Mouse (Mus musculus): ENCODE results near the gene Myt1l. TPM values are rescaled to one million over a fixed set of nuclear protein-coding genes. Genes with fewer than 3 reads are reported as not detected.

Myt1l gene
- polyA plus RNA-seq, 1 experiment from 2014 or later, result 2.6 TPM

DNA sequence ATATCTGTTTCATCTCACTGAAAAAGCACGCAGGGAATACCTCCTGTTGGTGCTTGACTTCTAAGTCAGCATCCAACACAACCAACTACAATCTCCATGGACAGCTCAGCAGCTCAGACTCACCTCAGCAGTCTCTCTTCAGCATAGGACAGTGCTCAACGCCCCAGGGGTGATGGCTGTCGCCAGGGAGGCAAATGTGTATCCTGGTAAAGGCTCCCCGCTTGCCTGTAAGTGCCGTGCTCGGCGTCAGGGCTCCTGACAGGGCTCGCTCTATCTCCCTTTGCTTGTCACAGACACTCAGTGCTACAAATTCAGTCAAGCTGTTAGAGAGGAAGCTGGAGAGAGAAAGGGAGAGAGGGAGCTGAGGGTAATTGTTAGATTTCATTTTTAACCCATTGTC, 158.1 kb downstream of the Myt1l start:
- Histone ChIP-seq H3K36me3 (no peaks in the 10 kb centered on the region), H3K27me3 (ENCODE audit: low read depth, poor library complexity, severe bottlenecking) (no peaks in the 10 kb centered on the region; the same call in 1 of the 2 replicates), H3K4me1 (no peaks in the 10 kb centered on the region), H3K4me3 (no peak overlapping the region), H3K27ac (replicated peaks) (no peak overlapping the region), H3K9me3 (replicated peaks) (no peaks in the 10 kb centered on the region)
- WGBS, result 74% methylated on average over 8 of the region's 8 CpGs
- DNase-seq (ENCODE audit: low spot score), result no peak

DNA sequence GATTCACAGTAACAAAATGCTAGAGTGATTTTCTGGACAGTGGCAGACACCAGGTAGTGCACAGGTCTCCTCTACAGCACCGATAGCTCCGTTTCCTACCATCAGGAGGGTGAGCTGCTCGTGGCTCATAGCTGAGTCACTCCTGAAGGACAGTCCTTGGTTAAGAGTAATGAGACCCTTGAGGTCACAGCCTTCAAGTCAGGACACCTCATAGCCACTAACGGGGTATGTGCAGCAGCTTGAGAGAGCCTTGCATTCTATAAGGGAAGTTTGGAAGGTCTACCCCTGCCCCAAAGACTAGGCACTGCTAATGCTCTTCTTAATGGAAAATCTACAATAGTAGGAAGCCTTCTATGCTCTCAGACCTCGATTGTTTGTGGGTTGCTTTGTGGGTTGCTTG, 163.4 kb downstream of the Myt1l start:
- peaks cover 34% of the 10 kb centered on the region for H3K27me3 ChIP-seq (ENCODE audit: low read depth, poor library complexity, severe bottlenecking)
- no peak for DNase-seq (ENCODE audit: low spot score)

DNA sequence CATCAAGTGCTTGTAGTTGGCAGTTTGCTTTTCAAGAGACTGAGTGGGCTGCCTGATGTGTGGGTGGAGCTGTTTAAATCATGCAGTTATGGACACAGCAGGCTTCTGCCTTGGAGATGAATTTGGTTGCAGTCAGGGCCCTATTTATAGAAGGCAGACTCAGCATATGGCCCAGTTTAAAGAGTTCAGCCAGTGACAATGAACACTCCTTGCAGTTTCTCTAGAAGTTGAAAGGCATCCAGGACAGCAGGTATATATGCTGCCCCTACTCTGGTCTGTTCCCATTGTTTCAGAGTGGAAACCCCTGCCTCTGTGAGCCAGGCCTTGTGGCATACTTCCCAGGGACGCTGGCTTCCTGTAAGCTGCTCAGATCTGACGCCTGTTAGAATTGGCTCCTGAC, 167.0 kb downstream of the Myt1l start:
- 57% methylated on average over 2 of the region's 2 CpGs for WGBS
- peaks cover 50% of the 10 kb centered on the region for H3K27me3 ChIP-seq (ENCODE audit: low read depth, poor library complexity, severe bottlenecking)
- no peak for DNase-seq (ENCODE audit: low spot score)

More for the DNA sequence above, 163.4 kb downstream of the Myt1l start:
- no peaks in the 10 kb centered on the region for H3K9me3 ChIP-seq (replicated peaks)
- WGBS, result 82% methylated on average over 5 of the region's 5 CpGs
- H3K4me3 ChIP-seq, result no peak overlapping the region
- H3K4me1 ChIP-seq, result peaks cover 13% of the 10 kb centered on the region
- no peaks in the 10 kb centered on the region for H3K36me3 ChIP-seq
- no peak overlapping the region for H3K27ac ChIP-seq (replicated peaks)

DNA sequence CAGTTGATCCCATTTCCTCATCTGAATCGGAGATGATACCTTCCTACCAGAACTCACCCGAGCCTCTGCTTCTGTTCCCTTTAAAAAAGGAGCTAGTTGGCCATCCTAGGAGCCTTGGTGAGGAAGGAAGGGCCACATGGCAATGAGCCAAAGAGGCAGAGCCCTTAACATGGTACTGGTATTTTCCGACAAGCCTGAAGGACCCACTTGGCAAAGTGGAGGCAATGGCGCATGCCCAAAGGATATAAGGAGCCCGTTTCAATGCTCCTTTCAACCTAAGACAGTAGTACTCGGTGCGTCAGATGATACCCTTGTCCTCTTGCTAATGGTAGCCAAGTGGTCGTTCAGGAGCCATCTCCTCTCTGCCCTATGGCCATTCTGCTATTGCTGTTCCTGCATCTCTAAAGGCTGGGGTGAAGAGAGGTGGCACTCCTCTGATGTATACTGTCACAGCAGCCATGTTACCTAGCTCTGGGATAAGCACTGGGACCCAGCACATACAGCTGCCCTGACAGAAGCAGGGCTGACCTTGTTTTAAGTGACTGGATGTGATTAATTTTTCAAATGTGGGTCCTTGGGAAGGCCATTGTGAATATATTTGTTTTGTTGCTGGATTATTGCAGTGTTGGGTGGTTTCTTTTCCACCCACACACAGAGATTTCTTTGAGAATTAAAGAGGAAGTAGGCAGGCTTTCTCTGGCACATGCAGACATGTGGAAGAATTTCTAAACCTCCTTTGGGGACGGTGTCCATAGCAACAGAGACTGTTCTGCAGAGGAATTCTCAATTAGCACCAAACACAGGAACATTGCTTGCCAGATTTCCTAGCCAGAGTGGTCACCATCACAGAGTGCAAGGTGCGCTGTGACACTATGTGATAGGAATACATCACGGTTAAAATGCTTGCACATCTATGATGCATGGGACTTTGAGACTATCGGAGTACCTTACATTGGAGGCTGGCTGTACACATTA, 169.6 kb downstream of the Myt1l start:
- no peak for DNase-seq (ENCODE audit: low spot score)
- no peak overlapping the region for H3K4me3 ChIP-seq
- WGBS, result 70% methylated on average over 12 of the region's 12 CpGs
- H3K27me3 ChIP-seq (ENCODE audit: low read depth, poor library complexity, severe bottlenecking), result peaks cover 64% of the 10 kb centered on the region
- H3K4me1 ChIP-seq, result peaks cover 54% of the 10 kb centered on the region
- peak overlapping the region; percentile 19 for H3K27ac ChIP-seq (replicated peaks)
- no peaks in the 10 kb centered on the region for H3K9me3 ChIP-seq (replicated peaks)
- H3K36me3 ChIP-seq, result no peaks in the 10 kb centered on the region

More for the DNA sequence above, 167.0 kb downstream of the Myt1l start:
- H3K36me3 ChIP-seq, result no peaks in the 10 kb centered on the region
- H3K4me3 ChIP-seq, result no peak overlapping the region
- H3K27ac ChIP-seq (replicated peaks), result no peak overlapping the region
- no peaks in the 10 kb centered on the region for H3K9me3 ChIP-seq (replicated peaks)
- H3K4me1 ChIP-seq, result peaks cover 42% of the 10 kb centered on the region

DNA sequence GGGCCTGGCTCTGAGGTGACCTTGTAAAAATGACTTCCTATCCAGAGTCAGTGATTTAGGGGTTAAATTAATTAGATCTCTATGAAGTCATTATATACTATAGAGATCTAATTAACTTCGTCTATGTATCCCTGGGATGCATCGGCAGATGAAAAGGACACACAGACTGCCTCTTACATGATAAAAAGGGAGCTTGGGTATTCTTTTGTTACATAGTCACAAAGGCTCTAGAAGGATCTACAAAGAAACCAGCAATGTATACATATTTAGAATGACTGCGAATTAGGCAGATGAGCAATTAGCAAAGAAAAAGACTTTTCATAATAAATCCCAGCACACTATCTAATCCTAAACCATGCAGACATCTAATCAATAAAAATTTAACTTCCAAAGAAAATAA, 170.4 kb downstream of the Myt1l start:
- WGBS, result 31% methylated on average over 3 of the region's 3 CpGs
- Histone ChIP-seq H3K27ac (replicated peaks) (0 out of 2 replicates have a peak overlapping the region, but pooled peaks have one; percentile 19), H3K36me3 (no peaks in the 10 kb centered on the region), H3K4me1 (peaks cover 61% of the 10 kb centered on the region), H3K27me3 (ENCODE audit: low read depth, poor library complexity, severe bottlenecking) (peaks cover 66% of the 10 kb centered on the region), H3K4me3 (no peak overlapping the region), H3K9me3 (replicated peaks) (no peaks in the 10 kb centered on the region)
- DNase-seq (ENCODE audit: low spot score), result no peak

DNA sequence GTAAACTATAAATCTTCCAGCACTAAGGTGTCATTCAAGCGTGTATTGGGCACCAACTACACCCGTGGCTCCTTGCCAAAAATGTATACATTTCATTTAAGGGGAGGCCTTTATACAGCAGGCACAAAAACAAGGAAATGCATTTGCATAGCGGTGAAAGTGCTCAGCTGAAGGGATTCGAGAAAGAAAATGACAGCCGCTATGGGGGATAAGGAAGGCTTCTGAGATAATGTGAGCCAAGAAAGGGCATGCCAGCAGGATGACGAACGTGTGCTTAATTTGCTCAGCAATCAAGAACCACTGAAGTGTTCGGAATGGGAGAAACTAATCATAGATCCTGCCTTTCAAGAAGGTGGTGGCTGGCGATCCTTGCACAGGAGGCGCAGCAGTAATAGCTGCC, 170.8 kb downstream of the Myt1l start:
- Histone ChIP-seq H3K27me3 (ENCODE audit: low read depth, poor library complexity, severe bottlenecking) (peaks cover 66% of the 10 kb centered on the region), H3K4me3 (0 out of 2 replicates have a peak overlapping the region, but pooled peaks have one; percentile 14), H3K9me3 (replicated peaks) (no peaks in the 10 kb centered on the region), H3K36me3 (no peaks in the 10 kb centered on the region), H3K27ac (replicated peaks) (0 out of 2 replicates have a peak overlapping the region, but pooled peaks have one; percentile 38), H3K4me1 (peaks cover 61% of the 10 kb centered on the region)
- peak; percentile 23 for DNase-seq (ENCODE audit: low spot score)
- 25% methylated on average over 10 of the region's 10 CpGs for WGBS

DNA sequence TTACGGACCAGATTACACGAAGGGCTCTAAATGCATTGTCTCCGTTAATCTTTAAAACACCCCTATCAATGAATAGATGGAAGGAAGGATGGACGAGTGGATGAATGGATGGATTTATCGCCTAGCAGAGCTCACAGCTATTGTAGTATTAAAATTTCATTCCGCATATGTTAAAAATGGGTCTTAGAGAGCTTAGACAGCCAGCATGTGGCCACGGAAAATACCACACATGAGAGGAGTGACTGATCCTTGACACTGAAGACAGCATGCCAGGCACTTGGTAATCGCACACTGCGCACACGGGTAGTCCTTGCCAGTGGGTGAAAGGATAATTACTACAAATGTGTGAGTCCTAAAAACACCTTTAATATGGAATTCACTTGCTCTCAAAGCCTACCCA, 171.2 kb downstream of the Myt1l start:
- peaks cover 62% of the 10 kb centered on the region for H3K27me3 ChIP-seq (ENCODE audit: low read depth, poor library complexity, severe bottlenecking)
- 0 out of 2 replicates have a peak overlapping the region, but pooled peaks have one; percentile 38 for H3K27ac ChIP-seq (replicated peaks)
- H3K4me1 ChIP-seq, result peaks cover 61% of the 10 kb centered on the region
- H3K9me3 ChIP-seq (replicated peaks), result no peaks in the 10 kb centered on the region
- H3K36me3 ChIP-seq, result no peaks in the 10 kb centered on the region
- DNase-seq (ENCODE audit: low spot score), result no peak
- 35% methylated on average over 10 of the region's 10 CpGs for WGBS
- H3K4me3 ChIP-seq, result 0 out of 2 replicates have a peak overlapping the region, but pooled peaks have one; percentile 14

DNA sequence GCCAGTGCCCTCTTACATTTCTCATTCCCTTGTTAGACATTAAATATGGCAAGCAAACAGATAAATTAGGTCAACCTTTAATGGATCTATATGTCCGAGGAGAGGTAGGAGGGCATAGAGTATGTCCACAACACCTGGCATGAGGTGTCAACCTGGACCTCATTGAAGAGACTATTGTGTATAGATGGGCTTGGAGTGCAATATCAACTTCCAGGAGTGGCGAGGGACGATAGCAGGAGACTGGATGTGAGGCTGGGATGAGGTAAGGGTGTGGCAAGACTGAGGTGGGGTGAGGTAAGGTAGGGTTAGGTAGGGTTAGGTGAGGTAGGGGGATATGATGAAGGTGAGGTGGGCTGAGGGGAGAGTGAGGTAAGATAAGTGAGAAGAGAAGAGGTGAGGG, 171.8 kb downstream of the Myt1l start:
- Histone ChIP-seq H3K4me1 (peaks cover 61% of the 10 kb centered on the region), H3K36me3 (no peaks in the 10 kb centered on the region), H3K27me3 (ENCODE audit: low read depth, poor library complexity, severe bottlenecking) (peaks cover 57% of the 10 kb centered on the region), H3K4me3 (no peak overlapping the region), H3K9me3 (replicated peaks) (no peaks in the 10 kb centered on the region), H3K27ac (replicated peaks) (no peak overlapping the region)
- 92% methylated on average over 3 of the region's 3 CpGs for WGBS
- no peak for DNase-seq (ENCODE audit: low spot score)

DNA sequence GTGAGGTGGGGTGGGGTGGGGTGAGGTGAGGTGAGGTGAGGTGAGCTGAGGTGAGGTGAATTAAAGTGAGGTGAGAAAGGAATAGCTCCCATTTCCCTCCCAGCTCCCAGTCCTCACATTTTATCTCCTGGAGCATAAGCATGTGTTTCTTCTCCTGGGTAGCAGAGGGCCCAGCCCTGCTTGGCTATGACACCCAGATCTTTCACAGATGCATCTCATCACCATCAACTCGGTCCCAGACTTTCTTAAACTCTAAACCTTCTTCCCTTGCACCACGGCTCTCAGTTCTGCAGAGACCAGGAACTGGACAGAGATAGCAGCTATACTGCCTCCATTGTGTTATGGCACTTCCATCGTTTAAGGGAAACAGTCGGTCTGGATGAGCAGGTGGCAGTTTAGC, 172.9 kb downstream of the Myt1l start:
- Histone ChIP-seq H3K27me3 (ENCODE audit: low read depth, poor library complexity, severe bottlenecking) (peaks cover 46% of the 10 kb centered on the region), H3K27ac (replicated peaks) (peak overlapping the region; percentile 79; the same call in 1 of the 2 replicates), H3K9me3 (replicated peaks) (no peaks in the 10 kb centered on the region), H3K4me1 (peaks cover 57% of the 10 kb centered on the region), H3K4me3 (no peak overlapping the region), H3K36me3 (no peaks in the 10 kb centered on the region)
- WGBS, result 66% methylated on average over 4 of the region's 4 CpGs
- DNase-seq (ENCODE audit: low spot score), result no peak

DNA sequence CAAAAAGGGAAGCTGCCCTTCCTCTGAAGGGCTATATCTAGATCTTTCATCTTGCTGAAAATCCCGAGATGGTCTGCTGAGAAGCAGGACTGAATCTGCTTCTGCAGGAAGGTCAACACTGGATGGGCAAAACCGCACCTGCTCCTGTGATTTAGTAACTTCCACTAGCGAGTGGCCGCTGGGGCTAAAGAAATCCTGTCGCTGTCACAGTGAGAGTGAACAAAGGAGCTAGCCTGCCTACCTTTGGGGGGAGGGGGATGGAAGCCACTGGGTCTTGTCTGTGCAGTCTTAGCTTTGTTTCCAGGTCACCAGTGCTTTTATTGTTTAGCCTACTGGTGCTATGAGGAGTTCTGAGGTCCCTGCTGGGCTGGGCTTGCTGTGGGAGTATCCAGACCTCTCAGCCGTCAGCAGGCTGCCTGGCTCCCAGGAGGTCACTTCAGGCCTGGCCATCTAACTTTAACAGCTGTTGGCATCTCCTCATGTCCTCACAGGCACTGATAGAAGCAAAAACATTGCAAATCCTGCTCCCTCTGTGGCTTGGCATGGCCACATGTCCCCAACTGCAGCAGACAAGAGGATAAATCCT, 173.6 kb downstream of the Myt1l start:
- peaks cover 40% of the 10 kb centered on the region for H3K27me3 ChIP-seq (ENCODE audit: low read depth, poor library complexity, severe bottlenecking)
- 10% methylated on average over 6 of the region's 6 CpGs for WGBS
- H3K36me3 ChIP-seq, result no peaks in the 10 kb centered on the region
- H3K4me3 ChIP-seq, result 0 out of 2 replicates have a peak overlapping the region, but pooled peaks have one; percentile 7
- DNase-seq (ENCODE audit: low spot score), result peak; percentile 51
- peaks cover 57% of the 10 kb centered on the region for H3K4me1 ChIP-seq
- H3K9me3 ChIP-seq (replicated peaks), result no peaks in the 10 kb centered on the region
- H3K27ac ChIP-seq (replicated peaks), result peak overlapping the region; percentile 79

DNA sequence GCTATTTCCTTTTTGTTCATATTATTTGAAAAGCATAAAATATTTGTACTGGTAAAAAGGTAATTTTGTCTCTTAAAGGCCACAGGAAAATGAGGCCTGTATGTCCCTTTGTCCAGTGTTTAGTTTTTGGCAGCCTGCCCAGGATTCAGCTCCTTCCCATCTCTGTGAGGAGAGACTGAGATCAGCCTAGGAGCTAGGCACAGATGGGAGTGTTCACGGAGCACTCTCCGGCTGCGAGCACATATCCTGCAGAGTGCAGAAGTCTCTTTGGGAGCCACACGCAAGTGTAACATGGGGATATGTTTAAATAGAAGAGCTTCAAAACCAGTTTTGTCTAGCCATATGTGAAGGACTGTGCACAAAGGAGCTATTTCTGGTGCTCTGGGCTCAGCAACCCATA, 174.4 kb downstream of the Myt1l start:
- Histone ChIP-seq H3K4me1 (peaks cover 53% of the 10 kb centered on the region), H3K27me3 (ENCODE audit: low read depth, poor library complexity, severe bottlenecking) (peaks cover 33% of the 10 kb centered on the region), H3K27ac (replicated peaks) (peak overlapping the region; percentile 79), H3K9me3 (replicated peaks) (no peaks in the 10 kb centered on the region), H3K4me3 (no peak overlapping the region), H3K36me3 (no peaks in the 10 kb centered on the region)
- 75% methylated on average over 4 of the region's 4 CpGs for WGBS
- no peak for DNase-seq (ENCODE audit: low spot score)

DNA sequence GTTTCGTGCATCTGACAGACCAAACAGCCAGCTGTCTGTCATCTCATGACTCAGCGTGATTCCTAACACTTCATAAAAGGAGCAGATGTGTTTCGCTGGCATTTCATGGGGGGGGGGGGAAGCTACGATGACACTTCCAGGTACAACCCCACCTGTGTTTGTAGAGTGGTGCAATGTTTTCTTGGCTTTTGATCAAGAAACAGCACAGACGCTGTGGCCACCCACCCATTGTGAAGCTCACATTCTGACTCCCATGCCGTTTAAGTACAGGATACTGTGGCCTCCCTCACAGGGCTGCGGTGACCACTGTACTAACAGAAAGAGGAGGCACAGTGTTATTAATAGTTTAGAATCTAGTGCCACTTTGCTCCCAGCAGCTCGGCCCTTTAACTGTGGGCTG, 175.4 kb downstream of the Myt1l start:
- no peak for DNase-seq (ENCODE audit: low spot score)
- H3K36me3 ChIP-seq, result no peaks in the 10 kb centered on the region
- H3K9me3 ChIP-seq (replicated peaks), result no peaks in the 10 kb centered on the region
- no peak overlapping the region for H3K4me3 ChIP-seq
- H3K4me1 ChIP-seq, result peaks cover 44% of the 10 kb centered on the region
- WGBS, result 86% methylated on average over 8 of the region's 8 CpGs
- H3K27me3 ChIP-seq (ENCODE audit: low read depth, poor library complexity, severe bottlenecking), result peaks cover 31% of the 10 kb centered on the region
- peak overlapping the region; percentile 79 for H3K27ac ChIP-seq (replicated peaks)

DNA sequence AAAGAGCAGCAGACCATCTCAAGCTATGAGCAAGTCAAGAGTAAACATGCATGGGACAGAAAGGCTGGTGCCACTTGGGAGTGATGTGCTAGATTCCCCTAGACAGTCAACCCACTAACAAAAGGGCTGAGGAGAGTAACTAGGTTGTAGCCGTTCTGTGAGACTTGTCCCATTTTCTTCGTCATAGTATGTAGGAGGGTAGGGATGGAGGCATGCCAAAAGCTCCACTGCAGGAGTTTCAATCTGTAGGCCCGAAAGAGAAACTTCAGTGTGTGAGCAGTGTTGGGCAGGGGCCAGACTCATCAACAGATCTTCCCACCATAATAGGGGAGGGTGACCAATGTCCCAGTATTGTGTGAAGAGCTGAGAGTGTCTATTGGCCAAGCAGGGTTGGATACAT, 178.9 kb downstream of the Myt1l start:
- DNase-seq (ENCODE audit: low spot score), result no peak
- H3K9me3 ChIP-seq (replicated peaks), result no peaks in the 10 kb centered on the region
- H3K27ac ChIP-seq (replicated peaks), result no peak overlapping the region
- no peaks in the 10 kb centered on the region for H3K36me3 ChIP-seq
- H3K4me1 ChIP-seq, result peaks cover 15% of the 10 kb centered on the region
- WGBS, result 94% methylated on average over 3 of the region's 3 CpGs
- peaks cover 14% of the 10 kb centered on the region; the same call in 1 of the 2 replicates for H3K27me3 ChIP-seq (ENCODE audit: low read depth, poor library complexity, severe bottlenecking)
- H3K4me3 ChIP-seq, result no peak overlapping the region

Data from midbrain, embryonic 10.5 days (tissue).